Mouse (Mus musculus) limb, embryonic 12.5 days (tissue): ENCODE measurements around the gene Baz2a. TPM values are rescaled to one million over a fixed set of nuclear protein-coding genes. Genes with fewer than 3 reads are reported as not detected.
"Not testable (repeated sequence)": the region's sequence is repeated elsewhere in the genome, so short reads cannot be mapped to it uniquely, and the experiment has no call there.

ENCODE experiments used
- ATAC-seq: fragments of 200-750 bp; cut with Nextera tagmentation; 2 replicates; pipeline ENCODE4 v1.8.0; 2017; ENCODE audit warnings: low read depth, moderate TSS enrichment; ENCODE audit not compliant: insufficient number of reproducible peaks, insufficient read depth, low FRiP score, low TSS enrichment
- H3K27ac ChIP-seq: fragments of 300-500 bp; sonication (generic); 2 replicates; pipeline ENCODE4 v1.5.1; 2016; ENCODE audit warnings: mild to moderate bottlenecking, moderate library complexity
- H3K27me3 ChIP-seq: fragments of 300-500 bp; sonication (generic); 2 replicates; pipeline ENCODE4 v1.6.1; 2016; ENCODE audit warnings: mild to moderate bottlenecking, moderate library complexity
- H3K36me3 ChIP-seq: fragments of 300-500 bp; sonication (generic); 2 replicates; pipeline ENCODE4 v1.6.1; 2016; ENCODE audit warnings: mild to moderate bottlenecking, moderate library complexity
- H3K4me1 ChIP-seq: fragments of 300-500 bp; sonication (generic); replicated peaks from 2 replicates; pipeline ENCODE4 v1.6.1; 2016
- H3K4me2 ChIP-seq: fragments of 300-500 bp; sonication (generic); 2 replicates; pipeline ENCODE4 v1.6.1; 2016; ENCODE audit warnings: mild to moderate bottlenecking, moderate library complexity
- H3K4me3 ChIP-seq: fragments of 300-500 bp; sonication (generic); replicated peaks from 2 replicates; pipeline ENCODE4 v1.5.1; 2016; ENCODE audit warnings: mild to moderate bottlenecking
- H3K9ac ChIP-seq: fragments of 300-500 bp; sonication (generic); replicated peaks from 2 replicates; pipeline ENCODE4 v1.6.1; 2016; ENCODE audit warnings: mild to moderate bottlenecking, moderate library complexity
- H3K9me3 ChIP-seq: fragments of 300-500 bp; sonication (generic); 2 replicates; pipeline ENCODE4 v1.6.1; 2016; ENCODE audit warnings: mild to moderate bottlenecking, moderate library complexity
- WGBS: fragments of 180-500 bp; shearing (Covaris S2); methylation state at CpG from one replicate; pipeline ENCODE4 v1.1.7; 2016; 5-methylcytosine and 5-hydroxymethylcytosine counted together
- polyA plus RNA-seq: library from polyadenylated mRNA; unstranded; fragments of >200 nt; fragmentation: Nextera tagmentation; extraction: Ambion mirVana; gene quantifications from 2 replicates; pipeline ENCODE4 v1.2.1, GENCODE M21; 2016

Baz2a gene
- 8.6 and 9.5 TPM in 2 replicates for polyA plus RNA-seq

DNA sequence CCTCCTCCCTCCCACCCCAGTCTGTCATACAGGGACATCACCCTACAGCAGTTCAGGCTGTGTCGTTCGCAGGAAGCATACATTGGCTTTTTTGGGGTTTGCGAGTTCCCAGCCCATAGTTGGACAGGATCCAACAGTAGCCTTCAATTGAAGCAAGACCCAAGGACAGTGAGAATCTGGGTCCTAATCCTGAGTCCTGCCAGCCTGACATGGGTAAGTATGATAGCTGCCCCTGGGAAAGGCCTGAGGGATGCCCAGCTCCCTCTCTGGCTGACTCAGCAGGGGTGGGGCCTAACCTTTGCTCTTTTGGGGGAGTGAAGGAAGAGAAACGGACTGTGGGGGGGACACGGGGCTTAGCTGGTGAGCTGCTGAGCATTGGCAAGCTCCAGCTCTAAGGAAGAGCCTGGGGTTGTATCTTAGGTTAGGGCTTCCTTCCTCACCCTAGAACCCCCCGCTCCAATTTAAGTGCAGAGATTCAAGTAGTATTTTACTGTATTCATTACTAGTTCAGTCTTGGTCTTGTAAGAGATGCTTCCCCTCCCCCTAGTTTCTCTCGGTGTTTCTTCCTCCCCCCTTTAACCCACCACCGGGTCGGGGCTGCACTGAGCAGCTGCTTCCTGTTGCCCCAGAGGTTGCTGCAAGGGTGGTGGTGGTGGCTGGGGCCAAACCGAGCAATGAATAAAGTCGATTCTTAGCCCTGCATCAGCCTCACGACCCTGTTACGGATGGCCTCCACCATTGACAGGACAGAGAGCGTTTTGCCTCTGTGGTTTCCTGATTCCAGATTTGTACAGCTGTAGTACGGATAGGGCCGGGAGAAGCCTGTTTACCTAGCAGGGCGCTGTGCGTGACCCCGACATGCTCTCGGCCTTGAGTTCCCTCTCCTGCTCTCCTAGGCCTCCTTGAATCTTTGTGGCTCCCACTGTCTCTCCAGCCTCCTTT is at the start of gene Baz2a:
TSS of gene Baz2a (plus strand) at position 14 of the 942 bp plus-strand sequence.
- 1% methylated on average over 20 of the region's 20 CpGs for WGBS
- Histone ChIP-seq H3K36me3 (peaks cover 37% of the 10 kb centered on the region), H3K27ac (peak within 1 kb of the TSS; percentile 92), H3K27me3 (no peaks in the 10 kb centered on the region), H3K4me2 (peak within 1 kb of the TSS; percentile 85), H3K9ac (peak within 1 kb of the TSS; percentile 82), H3K4me3 (peak within 1 kb of the TSS; percentile 85), H3K4me1 (peaks cover 42% of the 10 kb centered on the region), H3K9me3 (no peaks in the 10 kb centered on the region)
- ATAC-seq, result no peak; the same call in 1 of the 2 replicates

DNA sequence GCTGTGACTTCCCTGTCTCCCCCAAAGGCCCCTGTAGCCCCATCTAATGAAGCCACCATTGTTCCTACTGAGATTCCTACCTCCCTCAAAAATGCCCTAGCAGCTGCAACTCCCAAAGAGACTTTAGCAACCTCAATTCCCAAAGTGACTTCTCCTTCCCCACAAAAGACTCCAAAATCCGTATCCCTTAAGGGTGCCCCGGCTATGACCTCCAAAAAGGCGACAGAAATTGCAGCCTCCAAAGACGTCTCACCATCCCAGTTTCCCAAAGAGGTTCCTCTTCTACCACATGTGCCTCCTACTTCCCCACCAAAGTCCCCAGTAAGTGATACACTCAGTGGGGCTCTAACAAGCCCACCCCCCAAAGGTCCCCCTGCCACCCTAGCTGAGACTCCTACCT is 49.7 kb upstream of the Baz2a start:
- no peak overlapping the region for H3K9ac ChIP-seq
- no peaks in the 10 kb centered on the region for H3K9me3 ChIP-seq
- WGBS, result 79% methylated on average over 4 of the region's 4 CpGs
- peaks cover 34% of the 10 kb centered on the region for H3K4me1 ChIP-seq
- H3K4me3 ChIP-seq, result no peak overlapping the region
- ATAC-seq, result no peak
- no peak overlapping the region for H3K27ac ChIP-seq
- H3K36me3 ChIP-seq, result peaks cover 88% of the 10 kb centered on the region
- no peaks in the 10 kb centered on the region for H3K27me3 ChIP-seq
- H3K4me2 ChIP-seq, result no peak overlapping the region

DNA sequence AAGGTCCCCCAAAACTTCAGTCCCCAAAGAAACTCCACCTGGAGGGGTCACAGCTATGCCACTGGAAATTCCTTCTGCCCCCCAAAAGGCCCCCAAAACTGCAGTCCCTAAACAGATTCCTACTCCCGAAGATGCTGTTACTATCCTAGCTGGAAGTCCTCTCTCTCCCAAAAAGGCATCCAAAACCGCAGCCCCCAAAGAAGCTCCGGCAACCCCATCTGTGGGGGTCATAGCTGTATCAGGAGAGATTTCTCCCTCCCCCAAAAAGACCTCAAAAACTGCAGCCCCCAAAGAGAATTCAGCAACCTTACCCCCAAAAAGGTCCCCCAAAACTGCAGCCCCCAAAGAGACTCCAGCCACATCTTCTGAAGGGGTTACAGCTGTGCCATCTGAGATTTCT is 48.9 kb upstream of the Baz2a start:
- Histone ChIP-seq H3K4me1 (peaks cover 27% of the 10 kb centered on the region), H3K9ac (no peak overlapping the region; the same call in 1 of the 2 replicates), H3K27me3 (no peaks in the 10 kb centered on the region), H3K27ac (no peak overlapping the region), H3K4me2 (no peak overlapping the region), H3K4me3 (no peak overlapping the region), H3K9me3 (no peaks in the 10 kb centered on the region), H3K36me3 (peaks cover 95% of the 10 kb centered on the region)
- no peak for ATAC-seq
- 96% methylated on average over 3 of the region's 3 CpGs for WGBS

GRCm38 (mm10) chr10:128043041-128043835 is 48.1 kb upstream of the Baz2a start:
- H3K9ac ChIP-seq, result no peak overlapping the region
- no peak for ATAC-seq

GRCm38 (mm10) chr10:128048157-128048556 is 43.2 kb upstream of the Baz2a start:
- H3K4me3 ChIP-seq, result no peak overlapping the region
- no peaks in the 10 kb centered on the region for H3K9me3 ChIP-seq
- H3K36me3 ChIP-seq, result peaks cover 86% of the 10 kb centered on the region
- no peak overlapping the region for H3K9ac ChIP-seq
- WGBS, result 95% methylated on average over 8 of the region's 8 CpGs
- no peak for ATAC-seq
- H3K4me2 ChIP-seq, result no peak overlapping the region
- H3K27ac ChIP-seq, result no peak overlapping the region
- no peaks in the 10 kb centered on the region for H3K27me3 ChIP-seq
- no peaks in the 10 kb centered on the region for H3K4me1 ChIP-seq

More at GRCm38 (mm10) chr10:128043041-128043835, 48.1 kb upstream of the Baz2a start:
- Histone ChIP-seq H3K27me3 (no peaks in the 10 kb centered on the region), H3K9me3 (no peaks in the 10 kb centered on the region), H3K4me2 (no peak overlapping the region), H3K36me3 (peaks cover 99% of the 10 kb centered on the region), H3K27ac (0 out of 2 replicates have a peak overlapping the region, but pooled peaks have one; percentile 37), H3K4me3 (no peak overlapping the region), H3K4me1 (peaks cover 22% of the 10 kb centered on the region)
- WGBS, result 73% methylated on average over 3 of the region's 3 CpGs

- Histone ChIP-seq H3K4me1 (no peaks in the 10 kb centered on the region), H3K9ac (no peak overlapping the region), H3K27me3 (no peaks in the 10 kb centered on the region), H3K4me2 (no peak overlapping the region), H3K36me3 (peaks cover 70% of the 10 kb centered on the region), H3K9me3 (no peaks in the 10 kb centered on the region), H3K27ac (no peak overlapping the region), H3K4me3 (no peak overlapping the region)
- WGBS, result 94% methylated on average over 2 of the region's 2 CpGs
- ATAC-seq, result no peak
Measured at GRCm38 (mm10) chr10:128049741-128050140, 41.6 kb upstream of the Baz2a start.

- H3K4me1 ChIP-seq, result no peaks in the 10 kb centered on the region
- H3K4me3 ChIP-seq, result no peak overlapping the region
- H3K4me2 ChIP-seq, result no peak overlapping the region
- no peaks in the 10 kb centered on the region for H3K9me3 ChIP-seq
- H3K27ac ChIP-seq, result no peak overlapping the region
- ATAC-seq, result no peak
- no peak overlapping the region for H3K9ac ChIP-seq
- H3K27me3 ChIP-seq, result no peaks in the 10 kb centered on the region
- WGBS, result 87% methylated on average over 2 of the region's 2 CpGs
- H3K36me3 ChIP-seq, result peaks cover 64% of the 10 kb centered on the region
Measured at GRCm38 (mm10) chr10:128050355-128050754, 41.0 kb upstream of the Baz2a start.

DNA sequence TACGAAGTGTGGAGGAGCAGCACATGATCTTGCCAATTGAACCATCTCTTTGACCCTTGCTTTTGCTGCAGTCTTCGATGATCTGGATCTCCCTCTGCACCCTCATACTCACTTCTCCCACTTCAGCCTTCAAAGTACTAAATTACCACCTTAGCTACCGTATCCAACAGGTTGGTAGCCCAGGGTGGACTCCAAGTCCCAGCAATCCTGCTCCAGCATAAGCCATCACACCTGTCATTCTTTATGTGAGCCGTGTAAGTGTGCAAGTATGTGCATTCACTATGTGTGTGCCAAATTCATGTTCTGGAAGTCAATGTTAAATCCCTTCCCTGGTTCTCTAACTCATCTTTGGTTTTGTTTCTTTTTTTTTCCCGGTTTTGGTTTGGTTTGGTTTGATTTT is 39.8 kb upstream of the Baz2a start:
- WGBS, result 93% methylated on average over 5 of the region's 5 CpGs
- H3K36me3 ChIP-seq, result peaks cover 51% of the 10 kb centered on the region
- H3K4me2 ChIP-seq, result no peak overlapping the region
- no peak overlapping the region for H3K4me3 ChIP-seq
- no peaks in the 10 kb centered on the region for H3K9me3 ChIP-seq
- H3K4me1 ChIP-seq, result no peaks in the 10 kb centered on the region
- no peaks in the 10 kb centered on the region for H3K27me3 ChIP-seq
- no peak overlapping the region for H3K9ac ChIP-seq
- H3K27ac ChIP-seq, result no peak overlapping the region
- ATAC-seq, result no peak

DNA sequence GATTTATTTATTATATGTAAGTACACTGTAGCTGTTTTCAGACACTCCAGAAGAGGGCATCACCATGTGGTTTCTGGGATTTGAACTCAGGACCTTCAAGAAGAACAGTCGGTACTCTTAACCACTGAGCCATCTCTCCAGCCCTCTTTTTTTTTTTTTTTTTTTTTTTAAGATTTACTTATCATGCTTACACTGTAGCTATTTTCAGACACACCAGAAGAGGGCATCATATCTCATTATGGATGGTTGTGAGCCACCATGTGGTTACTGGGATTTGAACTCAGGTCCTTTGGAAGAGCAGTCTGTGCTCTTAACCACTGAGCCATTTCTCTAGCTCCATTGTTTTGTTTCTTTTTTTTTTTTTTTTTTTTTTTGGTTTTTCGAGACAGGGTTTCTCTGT is 39.2 kb upstream of the Baz2a start:
- H3K9me3 ChIP-seq, H3K9ac ChIP-seq, H3K4me1 ChIP-seq, H3K27me3 ChIP-seq, ATAC-seq, H3K27ac ChIP-seq, H3K4me2 ChIP-seq, H3K4me3 ChIP-seq: not testable (repeated sequence)
- H3K36me3 ChIP-seq, result peaks cover 47% of the 10 kb centered on the region
- 93% methylated on average over 1 of the region's 2 CpGs for WGBS

- peaks cover 39% of the 10 kb centered on the region for H3K36me3 ChIP-seq
- H3K4me2 ChIP-seq, result no peak overlapping the region
- WGBS, result 92% methylated on average over 8 of the region's 8 CpGs
- H3K27me3 ChIP-seq, result no peaks in the 10 kb centered on the region
- H3K9ac ChIP-seq, result no peak overlapping the region
- peaks cover 6% of the 10 kb centered on the region for H3K4me1 ChIP-seq
- H3K9me3 ChIP-seq, result no peaks in the 10 kb centered on the region
- H3K27ac ChIP-seq, result no peak overlapping the region
- no peak overlapping the region for H3K4me3 ChIP-seq
- no peak for ATAC-seq
Measured at GRCm38 (mm10) chr10:128053001-128053400, 38.4 kb upstream of the Baz2a start.

DNA sequence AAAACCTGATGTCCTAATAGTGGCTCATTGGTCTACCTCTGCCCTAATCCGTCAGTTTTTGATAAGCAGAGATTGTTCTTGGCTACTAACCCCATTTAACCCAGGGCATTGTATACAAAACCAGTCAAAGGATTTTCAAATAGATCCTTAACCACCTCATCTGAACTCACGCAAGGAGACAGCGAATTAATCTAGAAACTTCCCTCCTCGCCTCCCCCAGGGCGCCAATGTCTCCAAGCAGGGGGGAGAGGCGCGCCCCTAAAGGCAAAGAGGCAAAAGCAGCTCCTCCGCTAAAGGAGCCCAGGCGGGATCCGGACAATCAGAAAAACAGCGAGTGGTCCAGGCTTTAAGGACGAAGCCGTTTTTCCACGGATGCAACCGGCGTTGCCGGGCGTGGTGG is 33.2 kb upstream of the Baz2a start:
- peak overlapping the region; percentile 95 for H3K9ac ChIP-seq
- no peaks in the 10 kb centered on the region for H3K9me3 ChIP-seq
- peaks cover 16% of the 10 kb centered on the region for H3K4me1 ChIP-seq
- 1% methylated on average over 18 of the region's 18 CpGs for WGBS
- no peaks in the 10 kb centered on the region for H3K27me3 ChIP-seq
- peaks cover 15% of the 10 kb centered on the region; the same call in 1 of the 2 replicates for H3K36me3 ChIP-seq
- H3K4me3 ChIP-seq, result peak overlapping the region; percentile 96
- peak; percentile 4; the same call in 1 of the 2 replicates for ATAC-seq
- peak overlapping the region; percentile 83 for H3K4me2 ChIP-seq
- peak overlapping the region; percentile 99 for H3K27ac ChIP-seq
